Mouse (Mus musculus): Measurements from ENCODE around the gene Eps15l1.

DNA sequence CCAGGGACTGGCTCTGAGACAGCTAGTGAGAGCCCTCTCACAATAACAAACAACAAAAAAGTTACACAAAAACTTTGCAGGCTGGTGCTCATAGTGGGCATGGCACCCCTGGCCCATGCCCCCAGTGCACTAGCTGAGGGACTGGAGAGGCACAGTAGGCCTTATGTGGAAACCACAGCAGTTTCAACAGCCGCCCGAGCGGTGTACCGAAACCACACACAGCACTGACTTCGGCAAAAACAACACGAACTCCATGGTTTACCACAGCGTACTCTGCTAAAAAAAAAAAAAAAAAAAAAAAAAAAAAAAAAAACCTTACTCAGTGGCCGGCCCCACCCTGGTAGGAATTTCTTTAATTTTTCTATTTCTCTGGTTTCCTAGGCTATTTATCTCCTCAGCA, 70.5 kb downstream of the Eps15l1 start:
- TF ChIP-seq GATA1 (IDR thresholded peaks at IDR 0.05; ENCODE audit: low read length) (no peak), TAL1 (IDR thresholded peaks at IDR 0.05; ENCODE audit: low read length) (no peak)

Data from erythroblast, embryonic 14.5 days (primary cell).